Mouse (Mus musculus) embryo, embryonic 10 days (tissue): ENCODE measurements at regions not wholly inside any gene's neighbourhood (a gene's known extent, or its start where the extent isn't known, plus 50 kb on each side); places are given as distances from the start of the nearest gene placed in this dataset.
"Not testable (repeated sequence)": the region's sequence is repeated elsewhere in the genome, so short reads cannot be mapped to it uniquely, and the experiment has no call there.

ENCODE experiments used
- DNase-seq: peaks from one replicate; pipeline ENCODE4 v3.0.0-alpha.2; 2015; ENCODE audit warnings: low spot score

GRCm38 (mm10) chr14:58352986-58353385 is 282.6 kb downstream of the Fgf9 start:
- no peak for DNase-seq

- DNase-seq: no peak
Observed at GRCm38 (mm10) chr14:58336148-58336547, 265.8 kb downstream of the Fgf9 start.

- DNase-seq: no peak
Observed at GRCm38 (mm10) chr14:58323164-58323563, 252.8 kb downstream of the Fgf9 start.

GRCm38 (mm10) chr14:58322461-58322860 is 252.1 kb downstream of the Fgf9 start:
- DNase-seq: no peak

GRCm38 (mm10) chr14:58321875-58322274 is 251.5 kb downstream of the Fgf9 start:
- DNase-seq: no peak

- no peak for DNase-seq
Observed at GRCm38 (mm10) chr14:58321234-58321633, 250.9 kb downstream of the Fgf9 start.

- no peak for DNase-seq
Observed at GRCm38 (mm10) chr14:58317640-58318039, 247.3 kb downstream of the Fgf9 start.

- DNase-seq: no peak
Observed at GRCm38 (mm10) chr14:58317231-58317630, 246.9 kb downstream of the Fgf9 start.

GRCm38 (mm10) chr14:58307695-58308094 is 237.3 kb downstream of the Fgf9 start:
- DNase-seq: no peak

GRCm38 (mm10) chr14:58306832-58307521 is 236.6 kb downstream of the Fgf9 start:
- no peak for DNase-seq

- no peak for DNase-seq
Observed at GRCm38 (mm10) chr14:58300411-58300887, 230.1 kb downstream of the Fgf9 start.

- peak; percentile 14 for DNase-seq
Observed at GRCm38 (mm10) chr14:58286007-58286525, 215.7 kb downstream of the Fgf9 start.

- DNase-seq: no peak
Observed at GRCm38 (mm10) chr14:58282708-58283290, 212.5 kb downstream of the Fgf9 start.

GRCm38 (mm10) chr14:58282264-58282663 is 211.9 kb downstream of the Fgf9 start:
- no peak for DNase-seq

- not testable (repeated sequence) for DNase-seq
Observed at GRCm38 (mm10) chr14:58274440-58274839, 204.1 kb downstream of the Fgf9 start.

- no peak for DNase-seq
Observed at GRCm38 (mm10) chr14:58273693-58274419, 203.5 kb downstream of the Fgf9 start.

- DNase-seq: peak; percentile 44
Observed at GRCm38 (mm10) chr14:58265373-58265772, 195.0 kb downstream of the Fgf9 start.

- no peak for DNase-seq
Observed at GRCm38 (mm10) chr14:58264401-58264800, 194.1 kb downstream of the Fgf9 start.

- no peak for DNase-seq
Observed at GRCm38 (mm10) chr14:58253369-58253968, 183.1 kb downstream of the Fgf9 start.

- DNase-seq: no peak
Observed at GRCm38 (mm10) chr14:58225869-58226268, 155.5 kb downstream of the Fgf9 start.

GRCm38 (mm10) chr14:58224419-58224818 is 154.1 kb downstream of the Fgf9 start:
- no peak for DNase-seq

- no peak for DNase-seq
Observed at GRCm38 (mm10) chr14:58208401-58208800, 138.1 kb downstream of the Fgf9 start.
